30 mouse cellular contexts compared by ENCODE assay signal in the genomic region with DNA sequence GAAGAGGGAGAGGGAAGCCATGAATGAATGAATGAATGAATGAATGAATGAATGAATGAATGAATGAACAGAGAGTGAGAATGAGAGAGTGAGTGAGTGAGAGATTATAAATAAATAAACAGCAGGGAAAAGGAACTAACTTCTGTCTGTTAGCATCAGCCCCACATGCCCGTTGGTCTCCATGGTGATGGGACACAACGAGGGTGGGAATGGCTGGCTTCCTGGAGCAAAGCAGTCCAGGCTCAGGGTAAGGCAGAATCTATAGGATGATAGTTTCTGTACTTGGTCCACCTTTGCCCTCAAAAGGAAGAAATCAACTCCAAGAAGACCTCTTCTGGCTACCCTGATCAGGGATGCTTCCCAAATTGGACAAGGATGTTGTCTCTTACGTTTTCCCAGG.
DNase-seq lines count a peak whose midpoint lies in the region; ATAC-seq and TF ChIP-seq lines count a peak whose summit lies in the region.
"Had no signal": no experiment of that assay in that cellular context is flagged by ENCODE, and none has a peak within 500 bp of the region (broad histone marks: within the 10 kb centered on the region; RNA-seq: fewer than 3 reads in every experiment).

No protein-coding gene starts in this region.

- H3K4me3 ChIP-seq in hindbrain, embryonic 11.5 days (ENCODE audit: low read depth, low read length) = no peak overlapping the region
- no peak overlapping the region for H3K4me3 ChIP-seq in hindbrain, embryonic 16.5 days (ENCODE audit: low read length)
- H3K4me3 ChIP-seq in midbrain, embryonic 10.5 days = no peak overlapping the region
- H3K4me3 ChIP-seq in midbrain, embryonic 15.5 days = no peak overlapping the region
- H3K4me3 ChIP-seq: embryonic facial prominence, embryonic 13.5 days; erythroblast, embryonic 14.5 days; forebrain, embryonic 12.5 days; heart, embryonic 12.5 days; hindbrain, embryonic 15.5 days; limb, embryonic 13.5 days; liver, embryonic 12.5 days; neural tube, embryonic 12.5 days had no signal

- 39% methylated on average over 3 of the region's 3 CpGs for WGBS in hindbrain, embryonic 11.5 days
- 27% methylated on average over 3 of the region's 3 CpGs for WGBS in hindbrain, embryonic 16.5 days
- 43% methylated on average over 3 of the region's 3 CpGs for WGBS in midbrain, embryonic 10.5 days
- WGBS in midbrain, embryonic 15.5 days = 25% methylated on average over 3 of the region's 3 CpGs

- H3K9ac ChIP-seq in hindbrain, embryonic 11.5 days (ENCODE audit: low read depth, low read length) = no peak overlapping the region
- H3K9ac ChIP-seq in hindbrain, embryonic 16.5 days (ENCODE audit: low read depth, low read length) = no peak overlapping the region
- H3K9ac ChIP-seq in midbrain, embryonic 15.5 days = no peak overlapping the region
- H3K9ac ChIP-seq: embryonic facial prominence, embryonic 13.5 days; forebrain, embryonic 12.5 days; heart, embryonic 12.5 days; hindbrain, embryonic 15.5 days; limb, embryonic 13.5 days; liver, embryonic 12.5 days; neural tube, embryonic 12.5 days had no signal

- TF ChIP-seq CTCF in brain, embryonic 14.5 days (IDR thresholded peaks at IDR 0.05; ENCODE audit: borderline replicate concordance, extremely low read depth, insufficient read depth, insufficient read length) = no peak

- peak; percentile 48 for ATAC-seq in hindbrain, embryonic 11.5 days (ENCODE audit: low FRiP score)
- no peak for ATAC-seq in hindbrain, embryonic 16.5 days
- no peak for ATAC-seq in midbrain, embryonic 15.5 days (replicated peaks)
- ATAC-seq: CD4-positive, CD25-positive, alpha-beta regulatory T cell, adult 4 months; intestine, embryonic 16.5 days; liver, embryonic 12.5 days had no signal

- H3K4me2 ChIP-seq in hindbrain, embryonic 11.5 days (replicated peaks; ENCODE audit: low read depth, low read length) = no peak overlapping the region
- H3K4me2 ChIP-seq in hindbrain, embryonic 16.5 days (ENCODE audit: low read length) = no peak overlapping the region
- no peak overlapping the region for H3K4me2 ChIP-seq in midbrain, embryonic 15.5 days
- H3K4me2 ChIP-seq: embryonic facial prominence, embryonic 13.5 days; forebrain, embryonic 12.5 days; heart, embryonic 12.5 days; hindbrain, embryonic 15.5 days; limb, embryonic 13.5 days; liver, embryonic 12.5 days; neural tube, embryonic 12.5 days had no signal

- TF ChIP-seq POLR2A in brain, embryonic 14.5 days (IDR thresholded peaks at IDR 0.05; ENCODE audit: borderline replicate concordance, extremely low read depth, insufficient read depth, insufficient read length, poor library complexity, severe bottlenecking) = no peak

- H3K27me3 ChIP-seq in hindbrain, embryonic 11.5 days (ENCODE audit: control insufficient read depth, insufficient read depth, low read length) = 0 out of 2 replicates have a peak, but pooled peaks cover 2% of the 10 kb centered on the region
- no peaks in the 10 kb centered on the region for H3K27me3 ChIP-seq in hindbrain, embryonic 16.5 days (replicated peaks; ENCODE audit: control insufficient read depth, insufficient read depth, low read length)
- peaks cover 31% of the 10 kb centered on the region for H3K27me3 ChIP-seq in midbrain, embryonic 10.5 days (ENCODE audit: low read depth, poor library complexity, severe bottlenecking)
- no peaks in the 10 kb centered on the region for H3K27me3 ChIP-seq in midbrain, embryonic 15.5 days (replicated peaks)
- H3K27me3 ChIP-seq: embryonic facial prominence, embryonic 13.5 days; heart, embryonic 12.5 days; hindbrain, embryonic 15.5 days; limb, embryonic 13.5 days; liver, embryonic 12.5 days had no signal

- no peaks in the 10 kb centered on the region for H3K9me3 ChIP-seq in hindbrain, embryonic 11.5 days (ENCODE audit: control insufficient read depth, low read length)
- H3K9me3 ChIP-seq in hindbrain, embryonic 16.5 days (ENCODE audit: control insufficient read depth, low read length) = no peaks in the 10 kb centered on the region
- H3K9me3 ChIP-seq in midbrain, embryonic 10.5 days (replicated peaks) = no peaks in the 10 kb centered on the region
- H3K9me3 ChIP-seq in midbrain, embryonic 15.5 days = no peaks in the 10 kb centered on the region
- H3K9me3 ChIP-seq: embryonic facial prominence, embryonic 13.5 days; forebrain, embryonic 12.5 days; heart, embryonic 12.5 days; hindbrain, embryonic 15.5 days; limb, embryonic 13.5 days; liver, embryonic 12.5 days; neural tube, embryonic 12.5 days had no signal

- DNase-seq in hindbrain, embryonic 11.5 days (ENCODE audit: low spot score) = peak; percentile 24
- peak; percentile 39 for DNase-seq in midbrain, embryonic 10.5 days (ENCODE audit: low spot score)
- peak; percentile 20 for DNase-seq in brain, embryonic 14.5 days (ENCODE audit: low read depth)
- DNase-seq in mesoderm, embryonic 11.5 days (ENCODE audit: low read depth, low spot score) = peak; percentile 23
- DNase-seq in urinary bladder, adult 18-20 months (ENCODE audit: low spot score in 2 of 2) = no peak
- DNase-seq: adrenal gland, postnatal 25 days; cerebellum, adult 11 months; cerebellum, adult 9-11 months; gastrocnemius, postnatal 25 days; heart, adult 18-20 months; heart, postnatal 10 days; kidney, adult 9 months; kidney, postnatal 14 days; lung, adult 18-20 months; lung, postnatal 14 days; right cerebral cortex, postnatal 4 days; thymus, adult 18-20 months; thymus, postnatal 4 days had no signal

- H3K4me1 ChIP-seq in hindbrain, embryonic 11.5 days (replicated peaks; ENCODE audit: control insufficient read depth, insufficient read depth, low read length) = no peaks in the 10 kb centered on the region
- no peaks in the 10 kb centered on the region for H3K4me1 ChIP-seq in hindbrain, embryonic 16.5 days (ENCODE audit: control insufficient read depth, insufficient read depth, low read depth, low read length)
- H3K4me1 ChIP-seq in midbrain, embryonic 10.5 days = peaks cover 33% of the 10 kb centered on the region
- peaks cover 3% of the 10 kb centered on the region for H3K4me1 ChIP-seq in midbrain, embryonic 15.5 days
- H3K4me1 ChIP-seq: embryonic facial prominence, embryonic 13.5 days; heart, embryonic 12.5 days; limb, embryonic 13.5 days; liver, embryonic 12.5 days had no signal

- no peak overlapping the region for H3K27ac ChIP-seq in hindbrain, embryonic 11.5 days (ENCODE audit: low read depth, low read length)
- H3K27ac ChIP-seq in hindbrain, embryonic 16.5 days (ENCODE audit: low read depth, low read length) = no peak overlapping the region
- H3K27ac ChIP-seq in midbrain, embryonic 10.5 days (replicated peaks) = no peak overlapping the region
- no peak overlapping the region for H3K27ac ChIP-seq in midbrain, embryonic 15.5 days
- H3K27ac ChIP-seq: embryonic facial prominence, embryonic 13.5 days; forebrain, embryonic 12.5 days; hindbrain, embryonic 15.5 days; limb, embryonic 13.5 days; liver, embryonic 12.5 days; neural tube, embryonic 12.5 days had no signal

- H3K36me3 ChIP-seq in hindbrain, embryonic 11.5 days (ENCODE audit: control insufficient read depth, insufficient read depth, low read length) = no peaks in the 10 kb centered on the region
- no peaks in the 10 kb centered on the region for H3K36me3 ChIP-seq in hindbrain, embryonic 16.5 days (ENCODE audit: control insufficient read depth, insufficient read depth, low read length)
- H3K36me3 ChIP-seq in midbrain, embryonic 10.5 days = no peaks in the 10 kb centered on the region
- no peaks in the 10 kb centered on the region for H3K36me3 ChIP-seq in midbrain, embryonic 15.5 days (replicated peaks)
- H3K36me3 ChIP-seq: embryonic facial prominence, embryonic 13.5 days; forebrain, embryonic 12.5 days; heart, embryonic 12.5 days; hindbrain, embryonic 15.5 days; limb, embryonic 13.5 days; liver, embryonic 12.5 days; neural tube, embryonic 12.5 days had no signal

Comparison
In these comparisons a context has a peak if more than half of its experiments do, and no peak if none do; other contexts are left out.
1. DNase-seq: peak in hindbrain, embryonic 11.5 days (single experiment), midbrain, embryonic 10.5 days (single experiment), brain, embryonic 14.5 days (single experiment) and mesoderm, embryonic 11.5 days (single experiment); none in urinary bladder, adult 18-20 months (0 of 2).